Mouse (Mus musculus) heart, adult 2 months (tissue): ENCODE measurements around the gene Atp2a1.

Experiments used
- CTCF ChIP-seq: fragments of 200-600 bp; IDR thresholded peaks from 2 replicates; pipeline ENCODE4 v1.8.1; 2022; ENCODE audit warnings: antibody characterized with exemption, mild to moderate bottlenecking, moderate library complexity
- EP300 ChIP-seq: fragments of 200-500 bp; IDR thresholded peaks from 2 replicates; pipeline ENCODE4 v1.6.1; 2011; ENCODE audit warnings: low read depth, low read length, control low read depth; ENCODE audit not compliant: insufficient read depth

GRCm38 (mm10) chr7:126440134-126440533 lies 22.8 kb downstream of the Atp2a1 start:
- TF ChIP-seq EP300 (no peak), CTCF (no peak)
